Mouse (Mus musculus): ENCODE results near the gene Golph3l. TPM values are rescaled to one million over a fixed set of nuclear protein-coding genes. Genes with fewer than 3 reads are reported as not detected.
A peak's percentile ranks its signal among the peaks of the same experiment; 100 is the strongest.
"Not testable (repeated sequence)": the region's sequence is repeated elsewhere in the genome, so short reads cannot be mapped to it uniquely, and the experiment has no call there.

The Golph3l gene
- total RNA-seq, 2 experiments from 2014 or later, result 53.2 to 55.5 TPM

- peak; percentile 37 for ATAC-seq (ENCODE audit: poor library complexity, severe bottlenecking)
Measured at GRCm38 (mm10) chr3:95653473-95654034, 64.8 kb downstream of the Golph3l start.

DNA sequence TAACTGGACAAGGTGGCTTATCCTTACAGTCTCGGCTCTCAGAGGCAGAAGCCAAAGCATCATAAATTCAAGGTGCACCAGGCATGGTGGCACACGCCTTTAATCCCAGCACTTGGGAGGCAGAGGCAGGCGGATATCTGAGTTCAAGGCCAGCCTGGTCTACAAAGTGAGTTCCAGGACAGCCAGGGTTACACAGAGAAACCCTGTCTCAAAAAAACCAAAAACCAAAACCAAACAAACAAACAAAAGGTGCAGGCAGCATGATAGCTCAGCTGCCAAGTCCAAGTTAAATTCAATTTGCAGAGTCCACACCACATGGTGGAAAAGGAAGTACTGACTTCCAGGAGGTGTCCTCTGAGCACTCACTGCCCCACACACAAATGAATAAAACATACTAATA lies 65.6 kb downstream of the Golph3l start:
- not testable (repeated sequence) for ATAC-seq (ENCODE audit: poor library complexity, severe bottlenecking)

DNA sequence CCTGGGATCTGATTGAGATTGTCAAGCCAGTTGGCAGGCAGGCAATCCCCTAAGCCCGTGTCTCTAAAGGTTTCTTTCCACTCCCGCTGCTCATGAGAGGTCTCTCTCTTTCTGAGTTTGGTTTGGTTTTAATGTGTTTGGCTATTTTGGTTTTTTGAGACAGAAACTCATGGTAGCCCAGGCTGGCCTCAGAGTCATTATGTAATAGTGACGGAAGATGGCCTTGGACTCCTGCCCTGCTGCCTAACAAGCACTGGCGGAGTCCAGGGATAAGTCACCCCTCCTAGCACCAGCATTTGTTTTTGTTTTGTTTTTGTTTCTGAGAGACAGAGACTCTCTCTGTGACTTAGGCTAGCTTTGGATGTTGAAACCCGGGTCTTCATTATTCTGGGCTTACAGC lies 66.7 kb downstream of the Golph3l start:
- ATAC-seq (ENCODE audit: poor library complexity, severe bottlenecking), result no peak

DNA sequence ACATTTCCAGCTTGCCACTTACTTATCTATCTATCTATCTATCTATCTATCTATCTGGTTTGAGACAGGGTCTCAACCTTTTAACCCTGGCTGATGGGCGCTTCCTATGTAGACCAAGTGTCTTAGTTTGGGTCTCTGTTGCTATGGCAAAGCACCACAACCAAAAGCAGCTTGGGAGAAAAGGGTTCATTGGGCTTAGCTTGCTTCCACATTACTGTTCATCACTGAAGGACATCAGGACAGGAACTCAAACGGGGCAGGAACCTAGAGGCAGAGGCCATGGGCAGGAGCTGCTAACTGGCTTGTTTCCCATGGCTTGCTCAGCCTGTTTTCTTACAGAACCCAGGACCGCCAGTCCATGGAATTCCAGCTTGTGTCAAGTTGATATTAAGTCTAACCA lies 68.4 kb downstream of the Golph3l start:
- ATAC-seq (ENCODE audit: poor library complexity, severe bottlenecking), result no peak

DNA sequence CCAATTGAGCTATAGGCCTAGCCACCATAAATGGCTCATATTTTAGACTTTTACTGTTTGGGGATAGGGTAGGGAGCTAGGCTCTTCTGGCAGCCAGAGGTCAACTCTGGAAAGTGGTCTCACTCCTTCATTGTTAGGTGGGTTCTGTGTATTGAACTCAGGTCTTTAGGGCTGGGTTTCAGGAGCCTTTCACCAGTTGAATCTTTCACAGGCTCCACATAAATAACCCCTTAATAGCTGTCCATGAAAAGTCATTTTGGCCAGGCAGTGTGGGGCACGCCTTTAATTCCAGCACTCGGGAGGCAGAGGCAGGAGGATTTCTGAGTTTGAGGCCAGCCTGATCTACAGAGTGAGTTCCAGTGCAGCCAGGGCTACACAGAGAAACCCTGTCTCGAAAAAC lies 69.0 kb downstream of the Golph3l start:
- ATAC-seq (ENCODE audit: poor library complexity, severe bottlenecking), result no peak

DNA sequence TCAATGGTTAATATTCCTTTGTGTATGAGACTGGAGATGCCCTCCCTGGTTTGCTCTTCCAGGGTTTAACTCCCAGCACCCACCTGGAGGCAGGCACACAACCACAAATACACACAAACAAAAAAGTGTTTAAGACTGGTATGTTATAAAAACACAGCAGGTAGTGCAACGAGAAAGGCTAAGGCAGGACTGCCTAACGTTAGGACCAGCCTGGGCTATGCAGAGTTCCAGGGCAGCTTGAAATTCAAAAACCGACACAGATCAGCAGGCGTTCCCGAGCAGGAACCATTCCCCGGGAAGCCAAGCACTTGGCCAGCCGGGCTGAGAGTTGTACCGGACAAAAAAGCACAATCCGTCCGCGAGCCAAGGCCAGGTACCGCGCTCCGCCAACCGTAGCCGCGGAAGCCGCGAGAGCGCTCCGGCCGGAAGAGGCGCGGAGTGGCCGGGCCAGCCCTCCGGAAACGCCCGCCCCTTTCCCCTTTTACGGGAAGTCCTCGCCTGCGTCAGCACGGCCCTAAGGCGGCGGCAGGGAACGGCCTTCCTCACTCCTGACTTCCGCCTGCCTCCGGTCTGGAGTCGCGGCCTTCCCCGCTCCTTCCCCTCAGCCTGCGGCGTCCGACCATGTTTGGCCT lies 69.6 kb downstream of the Golph3l start, which contains the start of gene Mcl1:
Gene Mcl1, plus strand, starts transcription at position 553 of the 632 bp plus-strand sequence.
- peak; percentile 80 for ATAC-seq (ENCODE audit: poor library complexity, severe bottlenecking)

DNA sequence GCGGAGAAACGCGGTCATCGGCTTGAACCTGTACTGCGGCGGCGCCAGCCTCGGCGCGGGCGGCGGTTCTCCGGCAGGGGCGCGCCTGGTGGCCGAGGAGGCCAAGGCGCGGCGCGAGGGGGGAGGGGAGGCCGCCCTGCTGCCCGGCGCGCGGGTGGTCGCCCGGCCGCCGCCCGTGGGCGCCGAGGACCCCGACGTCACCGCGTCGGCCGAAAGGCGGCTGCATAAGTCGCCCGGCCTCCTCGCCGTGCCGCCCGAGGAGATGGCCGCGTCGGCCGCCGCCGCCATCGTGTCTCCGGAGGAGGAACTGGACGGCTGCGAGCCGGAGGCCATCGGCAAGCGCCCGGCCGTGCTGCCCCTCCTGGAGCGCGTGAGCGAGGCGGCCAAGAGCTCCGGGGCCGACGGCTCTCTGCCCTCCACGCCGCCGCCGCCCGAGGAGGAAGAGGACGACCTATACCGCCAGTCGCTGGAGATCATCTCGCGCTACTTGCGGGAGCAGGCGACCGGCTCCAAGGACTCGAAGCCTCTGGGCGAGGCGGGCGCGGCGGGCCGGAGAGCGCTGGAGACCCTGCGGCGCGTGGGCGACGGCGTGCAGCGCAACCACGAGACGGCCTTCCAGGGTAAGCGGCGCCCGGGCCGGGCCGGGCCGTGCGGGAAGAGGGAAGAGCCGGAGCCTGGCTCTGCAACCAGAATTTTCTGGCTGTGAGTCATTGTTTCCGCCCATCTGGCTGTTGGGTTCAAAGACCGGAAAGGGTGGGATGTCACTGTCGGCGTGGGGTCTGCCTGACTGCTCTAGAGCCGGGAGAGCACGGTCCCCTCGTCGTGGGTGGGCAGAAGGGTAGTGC lies 70.4 kb downstream of the Golph3l start:
- peak; percentile 33 for ATAC-seq (ENCODE audit: poor library complexity, severe bottlenecking)

- ATAC-seq (ENCODE audit: poor library complexity, severe bottlenecking), result no peak
Measured at GRCm38 (mm10) chr3:95659948-95660347, 71.2 kb downstream of the Golph3l start.

GRCm38 (mm10) chr3:95660788-95661478 lies 72.2 kb downstream of the Golph3l start:
- no peak for ATAC-seq (ENCODE audit: poor library complexity, severe bottlenecking)

GRCm38 (mm10) chr3:95661945-95662715 lies 73.4 kb downstream of the Golph3l start:
- no peak for ATAC-seq (ENCODE audit: poor library complexity, severe bottlenecking)

- ATAC-seq (ENCODE audit: poor library complexity, severe bottlenecking), result no peak
Measured at GRCm38 (mm10) chr3:95662724-95663449, 74.2 kb downstream of the Golph3l start.

GRCm38 (mm10) chr3:95663486-95663885 lies 74.8 kb downstream of the Golph3l start:
- no peak for ATAC-seq (ENCODE audit: poor library complexity, severe bottlenecking)

DNA sequence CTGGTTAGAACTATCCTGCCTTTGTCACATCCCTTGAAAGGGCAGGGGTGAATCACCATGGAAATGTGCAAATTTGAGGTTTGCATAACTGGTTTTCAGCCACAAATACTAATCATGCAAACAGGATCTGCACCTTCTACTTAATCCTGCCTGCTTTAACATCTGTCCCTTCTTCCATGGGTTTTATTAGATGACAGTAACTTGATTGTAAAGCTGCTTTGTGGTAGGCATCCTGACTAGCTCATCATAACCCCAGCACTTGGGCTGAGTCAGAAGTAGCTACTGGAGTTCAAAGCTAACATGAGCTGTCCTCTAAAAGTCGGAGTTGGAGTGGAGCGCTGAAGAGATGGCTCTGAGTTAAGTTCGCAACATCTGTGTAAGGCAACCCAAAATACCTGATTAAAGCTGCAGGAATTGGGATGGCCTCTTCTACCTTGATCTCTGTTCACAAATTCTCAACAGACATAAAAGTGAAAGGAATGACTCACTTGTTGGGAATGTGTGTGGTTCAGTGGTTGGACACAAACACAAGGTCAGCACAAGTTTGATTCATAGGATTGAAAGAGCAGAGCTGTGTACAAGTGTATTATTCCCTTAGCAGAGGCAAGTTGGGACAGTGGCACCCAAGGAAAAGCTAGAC lies 75.4 kb downstream of the Golph3l start:
- ATAC-seq (ENCODE audit: poor library complexity, severe bottlenecking), result no peak

GRCm38 (mm10) chr3:95664940-95665352 lies 76.2 kb downstream of the Golph3l start:
- ATAC-seq (ENCODE audit: poor library complexity, severe bottlenecking), result no peak

- ATAC-seq (ENCODE audit: poor library complexity, severe bottlenecking), result no peak
Measured at GRCm38 (mm10) chr3:95666124-95666844, 77.5 kb downstream of the Golph3l start.

DNA sequence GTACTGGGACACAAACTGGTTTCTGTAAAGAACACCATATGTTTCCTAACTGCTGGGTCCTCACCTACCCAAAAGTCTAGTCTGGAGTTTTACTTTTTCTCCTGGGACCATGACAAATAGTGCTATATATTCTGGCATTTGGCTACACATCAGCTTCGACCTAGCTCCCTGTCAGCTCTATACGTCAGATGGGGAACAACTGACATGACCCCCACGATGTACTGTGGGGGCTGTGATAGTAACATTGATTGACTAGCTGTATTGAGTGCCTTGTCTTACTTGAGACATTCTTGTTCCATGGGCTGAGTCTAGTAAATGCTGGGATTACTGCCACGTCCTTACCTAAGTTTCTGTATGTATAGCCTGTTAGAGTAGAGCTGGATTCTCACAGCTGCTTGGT lies 78.8 kb downstream of the Golph3l start:
- ATAC-seq (ENCODE audit: poor library complexity, severe bottlenecking), result no peak

DNA sequence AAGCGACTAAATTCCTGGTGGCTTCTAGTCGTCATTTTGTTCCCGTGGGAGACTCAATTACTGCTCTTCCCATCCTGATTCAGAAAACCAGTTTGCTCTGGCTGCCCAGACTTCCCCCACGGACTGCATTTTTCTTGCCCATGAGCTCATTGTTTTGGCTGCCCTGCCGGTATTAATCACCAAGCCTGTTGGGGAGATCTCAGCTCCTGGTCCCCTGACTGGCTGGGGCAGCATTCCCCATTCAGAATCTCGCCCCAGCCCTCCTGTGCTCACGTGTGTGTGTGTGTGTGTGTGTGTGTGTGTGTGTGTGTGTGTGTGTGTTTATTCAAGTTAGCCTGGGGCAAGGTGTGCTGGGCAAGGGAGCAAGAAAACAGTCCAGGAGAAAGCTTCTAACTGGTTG lies 79.3 kb downstream of the Golph3l start:
- ATAC-seq (ENCODE audit: poor library complexity, severe bottlenecking), result no peak

Data from megakaryocyte, adult 5-6 weeks (primary cell).